Mouse (Mus musculus) brain, embryonic 14.5 days (tissue): Measurements from ENCODE around the gene Sox5. TPM values are rescaled to one million over a fixed set of nuclear protein-coding genes. Genes with fewer than 3 reads are reported as not detected.

Experiments used
- DNase-seq: peaks from one replicate; pipeline ENCODE4 v3.0.0-alpha.2; 2011; ENCODE audit warnings: low read depth
- CTCF ChIP-seq: fragments of 200-500 bp; IDR thresholded peaks from 2 replicates; pipeline ENCODE4 v1.5.1; 2012; ENCODE audit warnings: inconsistent platforms, mild to moderate bottlenecking, moderate library complexity, borderline replicate concordance; ENCODE audit not compliant: insufficient read depth, insufficient read length; ENCODE audit errors: extremely low read depth
- POLR2A ChIP-seq: fragments of 200-500 bp; IDR thresholded peaks from 2 replicates; pipeline ENCODE4 v1.6.1; 2012; ENCODE audit warnings: mild to moderate bottlenecking, inconsistent platforms, borderline replicate concordance; ENCODE audit not compliant: poor library complexity, insufficient read depth, insufficient read length, severe bottlenecking; ENCODE audit errors: extremely low read depth
- polyA plus RNA-seq: library from polyadenylated mRNA; depleted of rRNA; stranded (reverse); fragments of >200 nt; gene quantifications from 2 replicates; pipeline ENCODE4 v1.2.3, GENCODE M21; 2012

Sox5 gene
- polyA plus RNA-seq, 1 experiment = 30.3 TPM

DNA sequence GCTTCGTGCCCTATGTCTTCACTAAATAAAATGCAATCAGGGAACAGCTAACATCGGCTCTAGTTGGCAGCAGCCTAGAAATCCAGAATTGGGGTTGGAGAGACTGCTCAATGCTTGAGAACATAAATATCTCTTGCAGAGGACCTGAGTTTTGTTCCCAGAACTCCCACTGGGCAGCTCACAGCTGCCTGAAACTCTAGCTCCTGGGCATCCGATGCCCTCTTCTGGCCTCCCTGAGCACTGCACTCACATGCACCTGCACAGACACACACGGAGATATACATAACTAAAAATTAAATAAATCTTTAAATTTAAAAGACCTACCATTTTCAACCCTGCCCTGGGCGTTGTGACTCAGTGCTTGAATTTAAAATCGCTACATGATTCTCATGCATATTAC, 115.2 kb downstream of the Sox5 start:
- DNase-seq = no peak
- no peak for TF ChIP-seq CTCF
- TF ChIP-seq POLR2A = no peak

DNA sequence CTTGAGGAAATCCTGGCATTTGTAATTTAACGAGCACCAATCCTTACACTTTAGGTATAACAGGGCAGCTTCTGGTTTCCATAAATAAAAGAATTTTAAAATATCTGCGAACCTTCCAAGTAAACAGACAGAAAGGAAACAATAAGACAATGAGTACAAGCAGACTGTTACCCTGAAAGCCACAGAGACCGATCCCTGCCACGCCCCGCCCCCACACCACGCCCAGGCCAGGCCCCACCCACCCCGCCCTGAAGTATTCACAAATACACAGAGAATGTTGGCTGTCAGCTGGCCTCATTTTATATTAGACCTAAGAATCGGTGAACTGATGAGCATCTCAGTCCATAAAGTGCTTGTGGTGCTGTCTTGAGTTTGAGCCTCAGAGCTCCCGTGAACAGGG, 117.0 kb downstream of the Sox5 start:
- no peak for TF ChIP-seq POLR2A
- TF ChIP-seq CTCF = no peak
- DNase-seq = no peak

DNA sequence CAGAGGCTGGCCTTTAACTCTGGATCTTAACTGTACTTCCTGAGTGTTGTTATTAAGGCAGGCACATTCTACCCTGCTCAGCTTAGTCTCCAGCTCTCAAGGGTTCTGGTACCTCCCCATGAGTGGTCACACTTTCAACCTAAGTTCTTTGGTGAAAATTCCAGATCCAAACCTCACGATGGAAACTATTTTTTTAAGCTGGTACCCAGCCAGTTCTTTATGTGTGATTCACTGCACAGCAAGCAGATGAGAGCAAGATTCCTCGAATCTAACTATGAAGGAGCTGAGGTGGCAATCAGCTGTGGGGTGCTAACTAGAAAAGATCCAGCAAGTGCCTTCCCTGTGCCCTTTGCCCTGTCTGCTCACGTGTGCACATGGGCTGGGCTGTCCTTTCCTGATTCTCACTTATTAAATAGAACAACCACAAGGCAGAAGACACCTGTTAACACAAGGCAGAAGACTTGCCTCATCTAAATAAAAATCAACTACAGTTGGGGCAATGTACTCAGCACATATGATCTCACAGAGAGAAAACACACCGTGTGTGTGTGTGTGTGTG, 118.2 kb downstream of the Sox5 start:
- no peak for DNase-seq
- TF ChIP-seq POLR2A = no peak
- TF ChIP-seq CTCF = no peak

DNA sequence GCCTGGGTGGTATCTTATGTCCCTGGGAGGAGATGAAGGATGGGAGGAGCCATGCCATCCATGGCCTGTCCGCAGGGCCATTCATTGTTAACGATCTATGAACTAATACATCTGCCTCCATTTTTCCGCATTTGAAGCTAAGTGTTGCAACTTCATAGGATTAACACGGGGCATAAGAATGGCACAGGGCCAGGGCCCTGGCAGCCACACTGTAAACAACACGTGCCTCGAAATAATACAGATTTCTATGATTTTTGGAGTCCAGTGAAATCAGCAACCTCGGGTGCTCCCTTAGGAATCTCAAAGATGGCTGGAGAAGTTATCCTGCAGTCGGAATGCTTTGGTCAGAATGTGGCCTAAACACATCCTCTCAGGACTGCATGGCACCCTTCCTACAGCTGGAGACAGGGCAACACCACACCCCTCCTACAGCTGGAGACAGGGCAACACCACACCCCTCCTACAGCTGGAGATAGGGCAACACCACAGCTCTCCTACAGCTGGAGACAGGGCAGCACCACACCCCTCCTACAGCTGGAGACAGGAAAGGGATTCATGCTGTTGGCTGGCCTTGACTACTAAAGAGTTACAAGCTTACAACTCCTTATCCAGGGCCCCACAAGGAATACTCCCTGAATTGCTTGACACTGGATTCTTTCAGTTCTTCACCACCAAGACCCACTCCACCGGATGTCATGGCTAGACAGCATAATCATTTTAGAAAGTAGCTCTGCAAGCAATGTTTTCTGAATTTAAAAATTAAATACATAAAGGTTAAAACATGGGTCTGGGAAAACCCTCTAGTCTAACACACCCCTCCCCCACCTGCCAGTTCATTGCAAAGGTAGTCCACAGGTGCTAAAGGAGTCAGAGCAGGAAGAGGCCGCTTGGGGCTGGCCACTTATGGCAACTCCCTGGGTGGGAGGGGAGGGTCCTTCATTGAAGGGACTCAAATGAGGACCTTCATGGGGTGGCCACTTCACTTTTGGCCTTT, 122.4 kb downstream of the Sox5 start:
- DNase-seq = no peak
- TF ChIP-seq CTCF (no peak), POLR2A (no peak)

DNA sequence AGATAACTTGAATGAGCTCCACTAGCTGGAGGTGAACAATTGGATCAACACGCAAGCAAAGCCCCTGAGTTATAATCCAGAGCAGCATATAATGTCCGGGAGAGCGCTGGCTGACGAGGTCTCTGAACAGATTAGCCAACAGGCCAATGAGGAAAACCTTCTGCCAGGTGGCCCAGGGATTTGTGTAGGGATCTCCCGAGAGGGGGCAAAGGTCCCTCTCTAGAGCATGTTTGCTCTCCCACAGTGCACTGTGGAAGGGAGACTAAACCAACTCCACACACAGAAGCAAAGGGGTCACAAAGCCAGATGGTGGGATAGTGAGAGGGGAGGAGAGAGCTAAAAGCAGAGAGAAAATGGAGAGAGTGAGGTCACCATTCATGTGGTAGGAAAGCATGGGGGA, 128.9 kb downstream of the Sox5 start:
- no peak for TF ChIP-seq CTCF
- no peak for TF ChIP-seq POLR2A
- no peak for DNase-seq

DNA sequence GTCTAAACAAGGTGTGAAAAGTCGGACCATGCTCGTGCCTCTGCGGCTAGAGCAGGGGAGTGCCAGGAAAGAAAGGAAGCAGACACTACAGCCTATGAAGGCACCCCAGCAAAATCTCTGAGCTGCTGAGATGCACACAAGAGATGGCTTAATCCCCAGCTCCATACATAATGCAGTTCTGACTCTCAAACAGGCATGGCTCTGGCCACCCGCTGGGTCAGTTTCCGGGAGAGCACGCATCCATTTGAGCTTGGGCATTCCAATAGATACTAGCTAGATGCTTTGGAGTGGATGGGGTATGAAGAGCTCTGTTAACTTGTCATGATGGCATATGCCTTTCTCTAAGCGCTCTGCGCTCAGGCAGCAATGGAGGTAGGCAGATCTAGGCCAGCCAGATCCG, 132.9 kb downstream of the Sox5 start:
- DNase-seq = no peak
- TF ChIP-seq POLR2A (no peak), CTCF (no peak)

DNA sequence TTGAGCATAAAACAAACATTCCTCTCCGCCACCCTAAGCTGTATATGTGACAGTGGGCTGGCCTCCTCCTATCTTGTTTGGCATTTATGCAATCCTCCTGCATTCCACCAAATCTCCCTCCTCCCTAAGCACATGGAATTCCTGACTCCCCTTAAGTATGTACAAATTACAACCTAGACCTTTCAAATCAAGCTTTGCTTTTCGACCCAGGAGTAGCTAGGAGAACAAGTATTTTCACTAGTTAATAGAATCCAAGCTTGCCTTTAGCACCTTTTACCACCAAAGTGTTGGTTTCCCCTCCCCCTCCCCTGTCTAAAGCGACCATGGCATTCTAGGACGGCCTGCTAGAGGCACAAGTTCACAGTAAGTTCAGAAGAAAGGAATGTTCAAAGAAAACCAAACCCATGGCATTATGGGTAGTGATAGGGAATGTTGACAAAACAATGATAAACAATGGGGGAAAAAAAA, 133.6 kb downstream of the Sox5 start:
- DNase-seq = no peak
- no peak for TF ChIP-seq CTCF
- TF ChIP-seq POLR2A = no peak

DNA sequence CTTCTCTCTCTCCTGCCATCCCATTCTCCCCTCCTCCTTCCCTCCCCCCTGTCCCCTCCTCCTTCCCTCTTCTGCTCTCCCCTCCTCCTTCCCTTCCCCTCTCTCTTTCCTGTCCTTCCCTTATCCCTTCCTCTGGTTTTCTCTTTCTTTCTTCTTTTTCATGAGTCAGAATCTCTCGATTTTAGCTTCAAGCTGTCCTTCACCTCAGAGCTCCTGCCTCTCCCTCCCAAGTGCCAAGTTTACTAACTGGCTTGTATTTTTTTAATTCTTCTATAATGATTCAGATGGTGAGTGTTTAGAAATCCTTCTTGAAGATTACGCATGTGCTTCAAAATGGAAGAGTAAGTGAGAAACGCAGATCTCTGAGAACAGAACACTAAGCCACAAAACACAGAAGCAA, 135.4 kb downstream of the Sox5 start:
- no peak for TF ChIP-seq CTCF
- no peak for TF ChIP-seq POLR2A
- DNase-seq = no peak

DNA sequence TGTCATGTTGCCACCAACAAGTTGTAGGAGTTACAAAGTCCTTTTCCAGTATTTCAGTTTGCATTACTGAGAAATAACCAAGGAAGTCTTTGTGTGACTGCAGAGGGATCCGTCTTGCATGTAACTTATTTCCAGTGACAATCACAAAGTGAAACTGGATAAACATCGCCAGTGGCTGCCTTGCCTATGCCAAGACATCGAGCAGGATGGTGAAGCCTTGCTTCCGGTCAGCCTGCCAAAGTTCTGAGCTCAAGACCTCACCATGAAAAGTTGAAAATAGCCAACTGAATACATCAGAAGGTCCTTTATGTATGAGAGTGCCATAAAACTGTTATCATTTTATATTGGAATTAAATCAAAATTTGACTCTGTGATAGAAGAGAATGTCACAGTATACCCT, 136.0 kb downstream of the Sox5 start:
- no peak for TF ChIP-seq CTCF
- no peak for TF ChIP-seq POLR2A
- no peak for DNase-seq

DNA sequence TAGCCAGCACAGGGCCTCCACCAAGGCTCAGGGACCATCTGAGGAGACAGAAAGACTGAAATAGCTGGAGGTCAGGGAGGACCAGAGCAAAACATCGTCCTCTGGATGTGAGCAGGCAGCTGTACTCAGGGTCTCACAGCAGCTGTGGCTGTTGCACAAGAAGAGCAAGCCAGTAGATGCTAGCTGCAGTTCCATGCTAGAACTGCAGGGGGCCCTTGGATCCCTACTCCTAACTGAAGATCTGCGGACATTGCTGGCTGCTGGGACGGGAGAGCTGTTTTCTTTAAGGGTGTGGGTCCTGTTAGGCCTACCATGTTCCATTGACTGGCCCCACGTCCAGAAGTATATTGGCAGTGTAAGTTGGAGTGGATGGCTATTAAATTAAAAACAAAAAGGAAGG, 137.1 kb downstream of the Sox5 start:
- TF ChIP-seq CTCF (peak; percentile 51; the same call in 1 of the 2 replicates), POLR2A (no peak)
- DNase-seq = no peak

DNA sequence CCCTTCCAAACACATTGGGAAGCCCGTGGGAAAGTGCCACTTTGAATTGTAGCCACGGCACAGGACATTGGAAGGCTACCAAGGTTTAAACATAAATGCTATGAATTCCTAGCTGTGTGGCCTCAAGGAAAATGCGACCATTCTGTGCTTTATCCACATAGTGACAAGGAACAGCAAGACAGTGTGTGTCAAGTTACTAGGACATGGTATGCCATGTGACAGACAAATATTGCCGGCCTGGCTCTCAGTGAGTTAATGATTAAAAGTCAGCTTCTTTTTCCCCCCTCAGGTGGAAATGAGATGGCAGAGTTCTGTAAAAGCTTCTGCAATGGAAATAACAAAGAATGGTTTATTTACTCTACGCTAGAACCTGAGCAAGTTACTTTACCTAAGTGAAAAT, 138.2 kb downstream of the Sox5 start:
- no peak for DNase-seq
- no peak for TF ChIP-seq CTCF

DNA sequence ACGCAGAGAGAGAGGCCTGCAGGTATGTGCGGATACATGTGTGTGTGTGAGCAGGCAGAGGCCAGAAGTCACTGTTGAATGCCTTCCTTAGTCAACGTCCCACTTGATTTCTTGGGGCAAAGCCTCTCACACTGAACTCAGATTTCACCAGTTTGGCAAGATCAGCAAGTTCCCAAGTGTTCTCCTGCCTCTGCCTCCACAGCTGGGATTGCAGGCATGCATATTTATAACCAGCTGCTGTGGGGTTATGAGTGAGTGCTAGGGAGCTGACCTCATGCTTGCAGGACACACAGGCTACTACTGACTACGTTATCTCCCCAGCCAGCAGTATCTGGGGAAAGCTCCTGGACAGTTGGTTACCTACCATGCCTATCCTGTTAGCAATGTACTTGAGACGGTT, 139.9 kb downstream of the Sox5 start:
- TF ChIP-seq POLR2A = no peak
- TF ChIP-seq CTCF = no peak
- no peak for DNase-seq

DNA sequence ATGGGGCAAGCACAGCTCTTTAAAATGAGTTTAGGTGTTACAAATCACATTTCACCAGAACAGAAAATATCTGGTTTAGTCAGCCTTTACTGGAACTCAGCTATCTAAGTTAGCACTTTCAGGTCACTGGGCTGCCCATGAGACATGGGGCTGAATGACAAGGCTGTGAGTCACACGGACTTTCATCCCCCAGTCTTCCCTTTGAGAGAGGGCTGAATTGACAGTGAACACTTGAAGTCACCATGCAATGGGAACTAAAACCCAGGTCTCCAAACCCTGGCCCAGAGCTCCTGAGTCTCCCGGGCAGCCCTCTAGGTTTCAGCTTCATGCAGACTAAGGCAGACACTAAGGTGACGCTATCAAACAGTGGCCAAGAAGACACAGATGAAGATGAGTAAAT, 141.2 kb downstream of the Sox5 start:
- DNase-seq = no peak
- TF ChIP-seq POLR2A (no peak), CTCF (no peak)
